Mouse (Mus musculus) neutrophil, adult 65 days (primary cell): ENCODE measurements around the gene Lst1. TPM values are rescaled to one million over a fixed set of nuclear protein-coding genes. Genes with fewer than 3 reads are reported as not detected.

Experiments used
- total RNA-seq: library from RNA; stranded (reverse); gene quantifications from 2 replicates; pipeline ENCODE4 v1.2.4, GENCODE M21; 2023

Lst1 gene
- 410 and 626 TPM in 2 replicates for total RNA-seq

DNA sequence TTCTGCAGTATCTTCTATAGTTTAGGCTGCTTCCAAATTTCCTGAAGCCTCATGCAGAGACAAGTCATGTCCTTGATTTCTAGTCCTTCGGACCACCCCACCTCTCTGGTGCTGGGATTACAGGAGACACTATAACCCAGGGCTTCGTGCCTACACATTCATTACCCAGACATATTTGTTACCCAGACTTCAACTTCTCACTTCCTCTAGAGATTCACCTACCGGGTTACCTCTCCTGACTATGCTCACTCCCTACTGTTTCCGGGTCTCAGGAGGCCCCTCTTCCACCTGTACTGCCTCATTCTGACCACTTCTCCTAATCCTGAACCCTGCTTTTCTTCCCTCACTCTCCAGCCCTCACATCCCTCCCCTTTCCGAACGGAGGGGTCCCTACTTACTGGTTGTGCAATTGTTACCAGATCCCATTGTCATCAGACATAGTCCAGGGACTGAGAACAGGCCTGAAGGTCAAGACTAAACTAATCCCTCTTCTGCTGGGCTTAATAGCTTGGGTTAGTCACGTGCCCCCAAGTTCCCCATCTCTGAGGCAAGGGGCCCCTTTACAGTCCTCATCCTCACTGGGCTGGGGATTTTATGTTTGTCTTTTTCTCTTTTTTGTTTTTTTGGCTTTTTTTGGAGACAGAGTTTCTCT lies at the start of gene Lst1:
TSS of gene Lst1 (minus strand) at position 481 of the 652 bp plus-strand sequence.

DNA sequence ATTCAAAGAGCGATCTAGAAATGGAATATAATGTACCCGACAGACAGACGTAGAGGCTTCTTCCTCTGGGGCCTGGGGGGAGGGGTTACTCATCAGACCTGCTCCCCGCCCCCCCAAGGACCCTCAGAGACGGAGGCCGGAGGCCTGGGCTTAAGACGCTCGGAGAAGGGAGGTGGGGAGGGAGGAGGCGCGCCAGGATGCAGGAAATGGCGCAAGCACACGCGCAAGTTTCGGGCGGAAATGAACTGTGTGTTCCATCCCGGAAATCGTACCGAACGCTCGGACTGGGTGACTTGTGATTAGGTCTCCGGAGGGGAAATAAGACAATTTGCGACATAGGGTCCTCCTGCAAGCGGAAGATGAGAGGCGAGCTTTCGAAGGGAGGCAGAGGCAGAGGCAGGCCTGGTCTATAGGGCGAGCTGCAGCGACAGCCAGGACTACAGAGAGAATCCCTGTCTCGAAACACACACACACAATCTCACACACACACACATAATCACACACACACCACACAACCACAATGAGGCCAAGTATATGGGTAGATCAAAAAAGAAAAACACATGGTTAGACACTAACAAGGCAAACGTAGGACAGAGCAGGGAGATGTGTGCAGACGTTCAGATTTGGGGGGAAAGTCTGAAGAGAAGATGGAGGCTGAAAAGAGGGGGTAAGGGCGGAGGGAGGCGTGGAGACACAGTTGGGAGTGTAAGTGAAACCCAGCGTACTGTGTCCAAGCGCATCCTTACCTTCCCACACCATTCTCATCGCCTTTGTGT lies 47.6 kb upstream of the Lst1 start, which contains the start of gene Nfkbil1:
TSS of gene Nfkbil1 (minus strand) at position 179 of the 776 bp plus-strand sequence.

DNA sequence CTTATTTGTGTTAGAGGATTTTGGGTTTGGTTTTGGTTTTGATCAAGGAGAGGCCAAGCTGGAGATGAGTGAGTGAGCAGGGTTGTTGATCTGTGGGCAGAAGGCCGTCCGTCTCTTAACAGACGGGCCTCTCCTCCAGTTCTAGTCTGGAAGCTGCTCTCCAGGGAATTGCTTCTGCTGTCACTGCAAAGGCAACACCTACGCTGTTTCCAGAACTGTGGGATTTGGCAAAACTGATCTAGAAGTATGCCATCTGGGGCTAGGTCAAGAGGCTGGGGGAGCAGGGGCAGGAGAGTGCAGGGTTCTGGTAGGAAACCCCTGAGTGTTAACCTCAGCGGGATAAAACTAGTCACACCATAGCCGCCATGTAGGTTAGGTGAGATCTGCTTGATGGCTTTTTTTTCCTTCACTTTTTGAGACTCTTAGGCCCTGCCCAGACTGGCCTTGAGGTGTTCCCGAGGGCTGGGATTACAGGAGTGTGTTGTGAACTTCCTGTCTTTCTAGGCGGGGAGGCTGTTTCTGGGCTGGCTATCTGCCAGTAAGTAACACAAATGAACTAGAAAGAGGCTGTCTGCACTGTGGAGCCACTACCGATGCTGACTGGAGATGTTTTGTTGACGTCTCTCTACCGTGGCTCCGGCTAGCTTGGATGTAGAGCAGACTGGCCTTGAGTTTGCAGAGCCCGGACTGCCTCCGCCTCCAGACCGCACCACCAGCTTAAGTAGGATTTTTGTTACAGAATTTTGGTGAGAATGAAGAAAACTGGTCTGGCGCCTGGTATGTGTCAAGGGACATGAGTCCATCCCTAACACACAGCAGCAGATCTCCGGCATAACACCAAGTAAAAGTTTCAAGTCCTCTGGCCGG lies 45.1 kb upstream of the Lst1 start, which contains the start of gene Atp6v1g2:
TSS of gene Atp6v1g2 (plus strand) at position 547 of the 867 bp plus-strand sequence.

DNA sequence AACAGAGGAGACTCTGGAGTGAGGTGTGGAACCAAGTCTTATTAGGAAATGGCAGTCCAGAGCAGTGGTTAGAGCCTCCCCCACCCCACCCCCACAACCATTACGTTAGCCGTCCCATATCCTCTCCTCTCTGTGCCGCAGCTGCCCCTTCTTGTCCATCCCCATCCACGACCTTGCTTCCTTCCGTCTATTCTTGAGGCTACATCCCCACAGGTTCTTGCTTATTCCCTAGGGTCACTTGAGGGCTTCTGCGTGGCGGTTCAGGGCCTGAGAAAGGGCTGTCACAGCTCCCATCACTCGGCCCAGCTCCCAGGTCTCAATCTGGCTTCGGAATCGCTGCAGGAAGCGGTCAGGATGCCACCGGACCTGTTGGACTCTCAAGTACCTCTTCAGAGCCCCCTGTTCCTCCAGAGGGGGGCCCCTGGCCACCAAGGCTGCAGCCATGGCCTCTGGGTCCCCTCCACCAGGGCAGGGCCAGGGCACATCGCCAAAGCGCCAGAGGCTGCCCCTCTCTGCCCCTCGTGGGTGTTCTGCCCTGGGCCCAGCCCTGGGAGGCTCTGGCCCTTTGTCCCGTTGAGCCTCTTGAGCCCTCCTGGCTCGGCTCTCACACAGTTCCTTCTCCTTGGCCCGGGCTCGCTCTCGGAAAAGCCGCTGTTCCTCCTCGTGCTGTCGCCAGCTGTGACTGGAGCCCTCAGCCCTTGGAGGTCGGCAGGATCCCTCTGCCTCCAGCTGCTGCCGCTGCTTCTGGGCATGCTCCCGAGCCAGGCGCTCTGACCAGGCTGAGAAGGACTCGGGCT lies 32.1 kb upstream of the Lst1 start, which contains the start of gene Gm16181:
TSS of gene Gm16181 (plus strand) at position 679 of the 797 bp plus-strand sequence.

DNA sequence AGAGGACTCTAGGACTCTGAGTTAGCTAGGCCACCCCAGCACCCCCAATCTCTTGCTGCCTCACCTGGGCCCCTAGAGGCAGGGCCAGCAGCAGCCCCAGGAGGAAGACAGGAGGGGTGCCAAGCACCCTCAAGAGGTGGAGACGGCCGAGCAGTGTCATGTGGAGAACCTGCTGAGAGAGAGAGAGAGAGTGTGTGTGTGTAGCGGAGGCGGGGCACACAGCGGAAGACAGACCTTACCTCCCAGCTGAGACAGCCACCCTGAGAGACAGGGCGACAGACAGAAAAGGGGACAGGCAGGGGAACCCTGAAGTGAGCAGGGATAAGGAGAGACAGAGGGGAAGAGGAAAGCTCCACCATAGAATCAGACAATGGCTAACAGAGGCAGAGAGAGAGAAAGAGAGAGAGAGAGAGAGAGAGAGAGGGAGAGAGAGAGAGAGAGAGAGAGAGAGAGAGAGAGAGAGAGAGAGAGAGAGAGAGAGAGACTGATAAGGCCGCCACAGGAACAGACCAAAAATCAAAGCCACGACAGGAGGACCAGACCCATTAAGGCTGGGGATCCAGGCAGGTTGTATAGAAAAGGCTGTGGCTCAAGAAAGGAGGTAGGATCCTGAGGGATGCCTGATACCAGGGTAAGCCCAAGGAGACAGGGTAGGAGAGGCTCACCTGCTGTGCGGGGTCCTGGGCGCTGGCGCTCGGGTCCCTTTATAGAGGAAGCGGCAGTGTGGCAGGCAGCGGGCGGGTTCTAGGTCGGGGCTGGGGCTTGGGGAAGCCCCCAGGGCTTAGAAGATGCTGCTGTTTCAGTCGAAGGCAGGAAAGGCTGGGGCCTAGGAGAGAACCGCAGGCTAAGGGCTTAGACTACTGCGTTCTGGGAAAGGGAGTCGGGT lies 16.5 kb upstream of the Lst1 start, which contains the start of gene Lta:
TSS of gene Lta (minus strand) at position 858 of the 886 bp plus-strand sequence.

DNA sequence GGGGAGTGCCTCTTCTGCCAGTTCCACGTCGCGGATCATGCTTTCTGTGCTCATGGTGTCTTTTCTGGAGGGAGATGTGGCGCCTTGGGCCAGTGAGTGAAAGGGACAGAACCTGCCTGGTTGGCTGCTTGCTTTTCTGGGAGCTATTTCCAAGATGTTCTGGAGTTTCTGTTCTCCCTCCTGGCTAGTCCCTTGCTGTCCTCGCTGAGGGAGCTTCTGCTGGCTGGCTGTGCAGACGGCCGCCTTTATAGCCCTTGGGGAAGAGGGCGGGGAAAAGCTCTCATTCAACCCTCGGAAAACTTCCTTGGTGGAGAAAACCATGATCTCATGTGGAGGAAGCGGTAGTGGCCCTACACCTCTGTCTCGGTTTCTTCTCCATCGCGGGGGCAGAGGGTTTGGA lies 13.5 kb upstream of the Lst1 start, which contains the start of gene Tnf:
TSS of gene Tnf (minus strand) at position 221 of the 400 bp plus-strand sequence.

DNA sequence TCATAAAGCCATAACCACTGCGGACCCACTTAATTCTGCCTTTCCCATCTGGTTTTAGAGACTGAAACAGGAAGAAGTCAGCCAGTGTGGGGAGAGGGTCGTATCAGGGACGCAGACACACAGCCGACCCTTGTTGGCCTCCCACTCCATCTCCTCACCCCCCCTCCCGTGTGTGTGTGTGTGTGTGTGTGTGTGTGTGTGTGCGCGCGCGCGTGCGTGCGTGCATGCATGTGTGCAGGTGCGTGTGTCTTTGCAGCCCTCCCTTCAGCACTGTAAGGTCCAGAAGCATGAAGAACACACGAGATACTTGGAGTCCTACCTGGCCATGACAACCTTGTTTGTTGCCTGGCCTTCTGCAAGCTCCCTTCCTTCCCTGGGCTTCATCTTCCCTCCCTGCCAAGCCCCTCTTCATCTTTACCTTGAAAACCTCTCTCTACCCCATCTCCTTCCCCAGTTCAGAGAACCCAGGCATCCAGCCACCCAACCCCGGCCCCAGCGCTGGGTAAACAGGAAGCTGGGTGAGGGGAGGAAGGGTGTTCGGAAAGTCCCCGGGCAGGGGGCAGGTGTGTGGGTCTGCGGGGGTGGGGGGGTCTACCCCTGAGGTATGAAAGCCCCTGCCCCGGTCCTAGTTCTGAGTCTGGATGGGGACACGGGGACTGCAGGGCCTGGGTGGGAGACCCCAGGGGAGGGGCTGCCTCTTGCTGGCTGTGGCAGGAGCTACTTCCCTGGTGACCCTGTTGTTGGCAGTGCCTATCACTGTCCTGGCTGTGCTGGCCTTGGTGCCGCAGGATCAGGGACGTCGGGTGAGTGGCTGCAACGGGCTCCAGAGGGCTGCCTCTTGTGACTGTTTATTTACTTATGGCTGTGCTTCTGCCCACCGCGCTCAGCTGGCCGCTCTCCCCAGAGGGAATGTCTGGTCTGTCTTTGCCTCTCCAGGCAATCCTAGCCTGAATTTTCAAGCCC lies 5.9 kb upstream of the Lst1 start, which contains the start of gene Ltb:
TSS of gene Ltb (plus strand) at position 559 of the 963 bp plus-strand sequence.

DNA sequence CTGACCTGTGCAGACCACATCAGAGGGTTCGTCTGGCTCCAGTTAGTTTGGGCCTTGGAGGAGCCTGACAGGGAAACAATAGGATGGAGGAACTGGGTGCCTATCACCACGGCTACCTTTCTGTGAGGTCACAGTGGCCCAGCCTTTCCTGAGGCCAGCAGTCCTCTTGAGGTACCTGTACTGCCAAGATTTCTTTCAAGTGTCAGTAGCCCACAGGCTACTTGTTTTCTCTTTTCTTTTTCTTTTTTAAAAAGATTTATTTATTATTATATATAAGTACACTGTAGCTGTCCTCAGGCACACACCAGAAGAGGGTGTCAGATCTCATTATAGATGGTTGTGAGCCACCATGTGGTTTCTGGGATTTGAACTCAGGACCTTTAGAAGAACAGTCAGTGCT lies 12.3 kb downstream of the Lst1 start, which contains the start of gene Aif1:
TSS of gene Aif1 (minus strand) at position 101 of the 400 bp plus-strand sequence.

DNA sequence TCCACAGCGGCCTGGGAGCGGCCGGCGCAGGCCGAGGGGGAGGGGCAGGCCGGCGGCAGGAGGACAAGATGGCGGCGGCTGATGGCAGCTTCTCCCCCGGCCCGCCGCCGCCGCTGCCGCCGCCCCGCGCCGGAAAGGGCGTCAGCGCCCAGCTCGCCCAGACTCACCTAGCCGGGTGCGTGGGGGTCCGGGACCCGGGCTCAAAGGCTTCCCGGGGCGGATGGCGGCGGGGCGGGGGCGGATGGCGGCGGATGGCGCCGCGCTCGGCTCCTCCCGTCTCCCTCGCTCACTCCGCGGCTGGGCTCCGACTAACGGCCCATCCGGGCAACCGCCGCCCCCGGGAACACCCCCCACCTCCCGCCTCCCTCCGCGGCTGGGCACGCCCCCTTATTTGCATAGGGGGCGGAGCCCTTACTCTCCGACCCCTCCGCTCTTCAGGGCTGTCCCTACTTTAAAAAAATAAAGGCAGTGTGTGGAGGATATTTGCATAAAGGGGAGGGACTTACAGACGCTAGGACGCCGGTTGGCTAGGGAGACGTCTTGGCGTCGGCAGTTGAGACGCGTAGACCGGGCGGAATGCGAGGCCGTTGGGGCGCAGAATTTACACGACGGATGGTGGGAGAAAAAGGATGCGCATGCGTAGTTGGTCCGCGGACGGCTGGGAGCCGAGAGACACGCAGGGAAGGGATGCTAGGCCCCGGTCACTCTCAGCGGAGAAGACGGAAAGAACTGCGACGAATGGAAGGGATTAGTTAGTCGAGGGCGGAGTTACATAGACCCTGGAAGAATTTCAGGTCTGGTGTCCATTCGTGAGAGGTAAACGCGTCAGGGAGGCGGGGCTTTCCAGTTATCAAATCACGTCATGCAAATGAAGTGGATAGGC lies 23.4 kb downstream of the Lst1 start, which contains the start of gene Prrc2a:
TSS of gene Prrc2a (minus strand) at position 330 of the 883 bp plus-strand sequence.

Other genes starting within 250 kb of the Lst1 start
- gene Hspa1b, start 229.2 kb downstream of the Lst1 start, total RNA-seq = 25.6 and 50.7 TPM in 2 replicates
- not detected in 2 replicates for gene Gm20481, start 218.5 kb downstream of the Lst1 start, total RNA-seq
- 36.0 and 76.5 TPM in 2 replicates for gene Hspa1a, start 216.3 kb downstream of the Lst1 start, total RNA-seq
- 0.16 TPM in 1 of 2 replicates, not detected in the other for gene Hspa1l, start 215.7 kb downstream of the Lst1 start, total RNA-seq
- gene Lsm2, start 206.6 kb downstream of the Lst1 start, total RNA-seq = 15.3 and 22.7 TPM in 2 replicates
- 51.6 and 57.8 TPM in 2 replicates for gene Vars, start 187.5 kb downstream of the Lst1 start, total RNA-seq
- 0.09 TPM in 1 of 2 replicates, not detected in the other for gene Vwa7, start 171.9 kb downstream of the Lst1 start, total RNA-seq
- gene Sapcd1, start 160.4 kb downstream of the Lst1 start, total RNA-seq = 0.86 and 1.9 TPM in 2 replicates
- 3.5 and 11.1 TPM in 2 replicates for gene Msh5, start 141.7 kb downstream of the Lst1 start, total RNA-seq
- 248 and 288 TPM in 2 replicates for gene Clic1, start 138.5 kb downstream of the Lst1 start, total RNA-seq
- gene Ddah2, start 129.4 kb downstream of the Lst1 start, total RNA-seq = 1.4 and 2.6 TPM in 2 replicates
- not detected in 2 replicates for gene Ly6g6c, start 123.1 kb downstream of the Lst1 start, total RNA-seq
- 0.47 TPM in 1 of 2 replicates, not detected in the other for gene Mpig6b, start 122.3 kb downstream of the Lst1 start, total RNA-seq
- gene Ly6g6e, start 111.5 kb downstream of the Lst1 start, total RNA-seq = not detected in 2 replicates
- not detected in 2 replicates for gene Ly6g6d, start 110.4 kb downstream of the Lst1 start, total RNA-seq
- 1.1 TPM in 1 of 2 replicates, not detected in the other for gene Ly6g6f, start 102.8 kb downstream of the Lst1 start, total RNA-seq
- gene Abhd16a, start 99.2 kb downstream of the Lst1 start, total RNA-seq = 44.4 and 57.6 TPM in 2 replicates
- not detected in 2 replicates for gene Ly6g5c, start 80.2 kb downstream of the Lst1 start, total RNA-seq
- gene Ly6g5b, start 73.0 kb downstream of the Lst1 start, total RNA-seq = 13.3 and 14.5 TPM in 2 replicates
- 36.0 and 50.1 TPM in 2 replicates for gene Gpank1, start 67.0 kb downstream of the Lst1 start, total RNA-seq
- 135 and 169 TPM in 2 replicates for gene Csnk2b, start 66.4 kb downstream of the Lst1 start, total RNA-seq
- gene D17H6S53E, start 62.1 kb downstream of the Lst1 start, total RNA-seq = 21.0 and 24.5 TPM in 2 replicates
- gene Apom, start 56.4 kb downstream of the Lst1 start, total RNA-seq = not detected in 2 replicates
- 295 and 362 TPM in 2 replicates for gene Bag6, start 53.3 kb downstream of the Lst1 start, total RNA-seq
- 170 and 191 TPM in 2 replicates for gene Prrc2a, start 23.5 kb downstream of the Lst1 start, total RNA-seq
- gene Aif1, start 12.4 kb downstream of the Lst1 start, total RNA-seq = 10.8 and 14.1 TPM in 2 replicates
- gene Ltb, start 6.0 kb upstream of the Lst1 start, total RNA-seq = 118 TPM in 2 replicates
- gene Tnf, start 13.6 kb upstream of the Lst1 start, total RNA-seq = 115 TPM in 2 replicates
- not detected in 2 replicates for gene Lta, start 16.9 kb upstream of the Lst1 start, total RNA-seq
- gene Gm16181, start 32.4 kb upstream of the Lst1 start, total RNA-seq = 0.79 TPM in 1 of 2 replicates, not detected in the other
- 1.8 and 3.2 TPM in 2 replicates for gene Atp6v1g2, start 45.2 kb upstream of the Lst1 start, total RNA-seq
- gene Nfkbil1, start 47.4 kb upstream of the Lst1 start, total RNA-seq = 18.5 and 19.9 TPM in 2 replicates
- 185 and 239 TPM in 2 replicates for gene Ddx39b, start 53.3 kb upstream of the Lst1 start, total RNA-seq
- gene H2-D1, start 74.3 kb upstream of the Lst1 start, total RNA-seq = 1,574 and 1,649 TPM in 2 replicates
- 5.9 and 6.8 TPM in 2 replicates for gene H2-Q1, start 132.0 kb upstream of the Lst1 start, total RNA-seq
- 7.6 and 11.1 TPM in 2 replicates for gene H2-Q2, start 153.8 kb upstream of the Lst1 start, total RNA-seq
- 116 and 118 TPM in 2 replicates for gene H2-Q4, start 191.2 kb upstream of the Lst1 start, total RNA-seq
- gene H2-Q6, start 236.4 kb upstream of the Lst1 start, total RNA-seq = 16.1 and 22.8 TPM in 2 replicates